Mouse (Mus musculus) left cerebral cortex, adult 6 months (tissue): ENCODE data around the gene Cnksr3. TPM values are rescaled to one million over a fixed set of nuclear protein-coding genes. Genes with fewer than 3 reads are reported as not detected.

Experiments
- long read RNA-seq, 2 experiments: library from polyadenylated mRNA; unstranded; transcript quantifications; one replicate each; pipeline ENCODE4 v2.0.0; 2019 to 2020
- polyA plus RNA-seq: library from polyadenylated mRNA; unstranded; fragments of <200 nt; fragmentation: Nextera tagmentation; gene quantifications from 2 replicates; pipeline ENCODE4 v1.2.3, GENCODE M21; 2021

Gene Cnksr3
- 0.98 and 1.6 TPM in 2 replicates for polyA plus RNA-seq
- long read RNA-seq, experiment 1, partial matches to known transcripts: 3 of 11 reads
- long read RNA-seq, experiment 1, other reads (novel, unspliced or antisense): 5 of 11 reads
- long read RNA-seq, experiment 2, partial matches to known transcripts: 1 of 2 reads
- long read RNA-seq, experiment 2, other reads (novel, unspliced or antisense): 0 of 2 reads

DNA sequence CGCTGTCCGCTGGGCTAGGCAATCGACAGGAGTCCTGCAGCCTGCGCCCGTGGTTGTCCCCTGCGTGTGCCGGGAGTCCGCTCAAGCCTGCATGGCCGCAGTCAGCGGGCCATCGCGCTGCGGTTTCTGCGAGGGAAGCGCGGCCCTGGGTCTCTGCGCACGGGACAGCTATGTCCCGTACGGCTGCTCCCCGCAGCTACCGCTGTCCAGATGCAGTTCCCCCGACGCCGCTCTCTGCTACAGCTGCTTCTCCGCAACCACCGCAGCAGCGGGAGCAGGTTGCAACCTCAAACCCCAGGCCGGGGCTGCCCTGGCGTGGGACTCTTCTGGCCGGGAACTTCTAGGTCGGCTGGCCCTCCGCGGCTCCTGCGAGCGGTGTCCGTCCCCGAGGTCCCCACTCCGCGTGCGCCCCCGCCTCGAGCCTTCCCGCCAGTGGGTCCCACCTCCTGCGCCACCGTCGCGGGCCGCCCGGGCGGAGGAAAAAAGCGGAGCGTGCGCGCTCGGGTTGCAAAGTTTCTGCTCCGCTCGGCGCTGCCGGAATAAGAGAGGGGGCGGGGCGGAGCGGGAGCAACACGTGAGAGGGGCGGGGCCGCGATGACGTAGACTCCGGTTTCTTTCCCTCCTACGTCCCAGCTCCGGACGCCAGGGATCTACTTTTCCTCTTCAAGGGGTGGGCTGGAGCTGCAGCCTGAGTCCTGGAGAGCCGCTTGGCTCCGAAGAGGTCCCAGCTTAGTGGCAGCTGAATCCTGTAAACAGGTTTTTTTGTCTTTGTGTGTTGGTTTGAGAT lies at the start of gene Cnksr3:
Gene Cnksr3, minus strand, starts transcription at position 542 of the 787 bp plus-strand sequence.

Other genes with a start within 250 kb of the Cnksr3 start
- gene Ipcef1, start 159.8 kb downstream of the Cnksr3 start, polyA plus RNA-seq: 20.1 and 20.4 TPM in 2 replicates